Mouse (Mus musculus): Measurements from ENCODE around the gene Smco3. TPM values are rescaled to one million over a fixed set of nuclear protein-coding genes. Genes with fewer than 3 reads are reported as not detected.
"Not testable (repeated sequence)": the region's sequence is repeated elsewhere in the genome, so short reads cannot be mapped to it uniquely, and the experiment has no call there.

Smco3 gene
- polyA plus RNA-seq (2017; shearing (Covaris generic)): not detected

DNA sequence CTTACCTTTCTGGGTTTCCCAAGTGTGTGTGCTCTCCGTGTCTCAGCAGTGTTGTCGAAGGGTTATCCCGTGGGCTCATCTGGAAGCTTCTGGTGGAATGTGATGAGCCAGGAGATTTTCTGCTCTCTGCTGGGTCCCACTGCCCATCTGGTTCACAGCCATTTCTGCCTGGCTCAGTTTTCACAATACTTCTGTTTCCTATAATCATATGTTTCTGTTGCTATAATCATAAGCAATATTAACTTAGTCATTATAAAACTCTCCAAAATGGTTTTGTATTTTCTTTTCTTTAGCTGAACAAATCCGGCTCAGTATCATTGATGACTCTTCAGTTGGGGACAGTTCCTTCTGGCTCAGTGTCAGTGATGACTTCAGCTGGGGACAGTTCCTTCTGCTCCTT, at the start of gene Smco3:
Gene Smco3, minus strand, starts transcription at position 101 of the 400 bp plus-strand sequence.
- ATAC-seq: peak; percentile 64

DNA sequence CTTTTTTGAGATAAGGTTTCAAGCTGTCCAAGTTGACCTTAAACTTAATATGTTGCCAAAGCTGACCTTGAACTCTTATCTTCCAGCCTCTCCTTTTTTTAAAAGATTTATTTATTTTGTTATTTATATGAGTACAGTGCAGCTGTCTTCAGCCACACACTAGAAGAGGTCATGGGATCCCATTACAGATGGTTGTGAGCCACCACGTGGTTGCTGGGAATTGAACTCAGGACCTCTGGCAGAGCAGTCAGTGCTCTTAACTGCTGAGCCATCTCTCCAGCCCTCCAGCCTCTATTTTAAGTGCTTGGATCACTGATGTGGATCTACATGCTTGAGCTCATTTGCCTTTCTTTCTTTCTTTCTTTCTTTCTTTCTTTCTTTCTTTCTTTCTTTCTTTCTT, 49.5 kb upstream of the Smco3 start:
- not testable (repeated sequence) for ATAC-seq

DNA sequence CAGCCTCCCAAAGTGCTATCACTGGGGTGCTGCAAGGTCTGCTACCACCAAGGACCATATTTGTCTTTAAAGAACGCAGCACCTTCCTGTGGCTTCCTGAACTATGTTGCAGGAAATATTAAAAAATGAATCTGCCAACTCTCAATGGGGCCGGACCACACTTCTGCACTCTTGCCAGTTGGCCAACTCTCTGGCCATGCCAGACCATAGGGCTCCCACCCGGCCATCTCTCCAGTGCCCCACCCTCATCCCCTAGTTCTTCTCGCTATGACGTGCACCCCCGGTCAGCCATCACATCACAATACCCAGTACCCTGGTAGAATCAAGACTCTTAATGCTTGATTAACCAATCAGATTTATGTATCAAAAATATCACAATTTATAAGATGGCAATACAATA, 48.7 kb upstream of the Smco3 start:
- ATAC-seq: no peak

DNA sequence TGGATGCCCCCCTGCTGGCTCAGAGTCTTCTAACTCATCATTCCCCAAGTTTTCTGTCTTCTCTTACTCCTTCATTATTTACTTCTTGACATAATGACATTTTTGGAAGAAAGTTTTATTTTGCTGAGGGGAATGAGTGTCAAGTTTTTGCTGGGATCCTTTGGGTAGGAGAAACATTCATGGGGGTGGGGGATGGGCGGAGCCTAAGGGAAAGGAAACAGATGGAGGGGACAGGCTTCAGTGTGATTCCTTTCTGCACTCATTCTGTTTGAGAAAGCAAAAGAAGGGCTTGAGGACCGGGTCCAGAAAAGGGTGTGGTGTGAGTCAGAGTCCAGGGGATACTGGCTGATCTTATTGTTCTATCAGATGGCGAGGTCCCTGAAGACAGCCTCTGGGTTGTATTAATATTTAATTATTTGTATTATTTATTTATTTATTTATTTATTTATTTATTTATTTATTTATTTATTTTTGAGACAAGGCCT, 48.2 kb upstream of the Smco3 start:
- ATAC-seq: no peak

DNA sequence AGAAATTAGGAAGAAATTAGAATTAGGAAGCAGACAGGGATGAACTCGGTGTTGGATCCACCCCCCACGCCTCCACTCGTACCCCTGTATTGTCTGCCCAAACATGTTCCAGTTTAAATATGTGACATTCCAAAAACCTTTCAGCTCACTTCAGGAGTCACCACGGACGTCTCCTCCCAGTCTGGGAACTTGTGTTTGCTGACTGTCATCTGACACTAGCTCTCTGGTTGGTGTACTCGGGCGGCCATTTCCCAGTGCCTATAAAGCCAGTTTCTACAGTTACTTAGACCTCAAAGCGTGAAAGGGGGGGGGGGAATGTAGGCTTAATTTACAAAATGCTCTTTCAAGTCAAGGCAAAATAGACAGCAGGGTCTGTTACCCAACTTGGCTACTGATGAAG, 46.4 kb upstream of the Smco3 start:
- no peak for ATAC-seq

DNA sequence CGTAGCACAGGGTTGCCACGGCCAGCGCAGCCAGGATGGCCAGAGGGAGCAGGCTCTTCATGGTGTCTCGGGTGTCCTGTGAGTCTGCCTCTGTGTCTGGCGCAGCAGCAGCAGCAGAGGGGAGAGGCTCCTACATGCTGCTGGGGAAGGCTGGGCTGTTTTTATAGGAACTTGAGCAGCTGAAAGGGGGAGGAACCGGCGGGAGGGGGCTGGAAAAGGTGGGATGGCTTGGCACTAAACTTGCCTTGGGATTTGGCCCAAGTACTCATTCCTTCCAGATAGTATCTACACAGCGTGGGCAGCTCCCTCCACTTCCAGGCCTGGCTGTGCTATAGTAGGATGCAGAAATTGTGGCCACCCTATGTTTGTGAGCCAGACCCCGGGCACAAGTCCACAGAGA, 40.4 kb upstream of the Smco3 start, which contains the start of gene Mgp:
Gene Mgp, minus strand, starts transcription at position 154 of the 400 bp plus-strand sequence.
- ATAC-seq: no peak

DNA sequence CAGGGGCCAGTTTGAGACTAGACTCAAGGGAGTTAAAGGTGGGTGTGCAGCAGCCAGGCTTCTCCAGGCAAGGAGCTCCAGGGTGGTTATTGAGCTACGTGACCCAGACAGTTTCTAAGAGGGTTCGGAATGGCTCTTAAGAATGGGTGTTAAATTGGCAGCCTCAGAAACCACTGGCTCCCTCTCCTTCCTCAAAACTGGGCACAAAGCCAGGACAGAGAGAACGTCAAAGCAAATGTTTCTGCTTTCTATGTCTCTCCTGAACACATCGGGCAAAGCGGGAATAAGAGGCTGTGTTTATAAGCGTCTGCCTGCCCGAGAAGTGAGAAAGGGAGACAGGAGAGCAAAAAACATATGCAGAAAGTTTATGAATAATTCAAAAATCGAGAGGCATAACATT, 39.3 kb upstream of the Smco3 start:
- no peak for ATAC-seq

DNA sequence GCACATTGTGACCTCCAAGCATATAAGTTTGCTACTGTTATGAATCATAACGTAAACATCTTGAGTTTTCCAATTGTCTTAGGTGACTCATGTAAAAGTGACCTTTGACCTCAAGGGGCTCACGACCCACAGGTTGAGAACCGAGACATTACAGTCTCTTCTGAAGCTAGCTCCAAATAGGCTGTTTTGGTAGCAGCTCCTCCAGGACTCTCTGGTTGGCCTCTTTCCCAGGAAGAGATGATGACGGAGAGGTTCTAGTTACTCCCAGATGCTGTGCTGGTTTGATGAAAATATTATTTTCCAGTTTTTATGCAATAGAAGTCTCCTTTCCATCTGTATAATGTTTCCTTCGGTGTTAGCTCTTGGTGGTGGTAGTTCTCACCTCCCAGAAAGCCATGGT, 33.7 kb upstream of the Smco3 start:
- no peak for ATAC-seq

DNA sequence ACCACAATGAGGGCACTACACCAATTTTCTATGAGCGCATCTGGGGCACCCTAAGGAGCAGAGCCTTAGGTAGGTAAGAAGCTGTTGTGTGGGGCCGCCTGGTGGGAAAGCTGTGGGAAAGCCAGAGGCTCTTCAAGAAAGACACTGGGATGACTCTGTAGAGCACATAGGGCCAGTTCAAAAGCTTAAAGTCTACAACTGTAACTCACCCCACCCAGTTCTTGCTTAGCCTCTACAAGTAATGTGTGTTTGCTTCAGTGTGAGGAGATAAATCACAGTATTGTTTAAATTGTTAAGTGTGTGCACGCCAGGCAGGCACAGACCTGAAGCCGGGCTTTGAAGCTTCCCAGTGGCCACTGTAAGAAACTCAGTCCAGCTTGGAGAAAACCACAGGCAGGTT, 30.9 kb upstream of the Smco3 start:
- no peak for ATAC-seq

DNA sequence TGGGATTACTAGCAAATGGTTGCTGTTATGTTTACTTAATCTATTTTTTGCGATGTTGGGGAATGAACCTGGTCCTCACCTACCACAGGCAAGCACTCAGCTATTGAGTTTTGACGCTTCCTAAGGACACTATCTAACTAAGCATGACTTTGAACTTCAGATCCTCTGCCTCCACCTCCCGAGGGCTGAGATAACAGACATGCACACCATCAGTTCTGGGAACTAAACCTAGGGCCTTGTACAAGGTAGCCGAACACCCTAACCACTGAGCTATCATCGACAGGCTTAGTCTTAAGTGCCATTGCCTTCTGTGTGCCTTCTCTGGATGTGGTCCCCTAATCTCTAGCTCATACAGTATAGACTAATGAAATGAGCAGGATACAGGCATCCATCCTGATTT, 30.1 kb upstream of the Smco3 start:
- no peak for ATAC-seq

DNA sequence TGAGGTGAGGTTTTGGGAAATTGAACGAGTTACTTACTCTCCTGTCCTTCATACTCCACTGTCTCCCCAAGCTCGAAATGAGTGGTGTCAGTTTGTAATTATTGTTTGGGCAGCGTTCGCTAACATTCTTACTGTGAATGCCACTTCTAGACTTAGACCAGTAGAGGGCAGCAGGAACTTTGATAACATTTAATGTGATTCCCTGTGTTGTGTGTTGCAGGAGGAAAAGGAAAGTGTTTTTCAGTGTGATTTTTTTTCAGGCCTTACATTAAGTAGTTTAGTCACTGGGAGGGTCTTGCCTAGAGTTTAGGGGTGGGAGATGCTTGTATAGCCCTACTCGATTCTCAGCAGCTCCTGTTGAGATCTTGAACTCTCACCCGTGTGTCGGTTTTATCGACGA, 25.8 kb upstream of the Smco3 start:
- peak; percentile 28 for ATAC-seq

DNA sequence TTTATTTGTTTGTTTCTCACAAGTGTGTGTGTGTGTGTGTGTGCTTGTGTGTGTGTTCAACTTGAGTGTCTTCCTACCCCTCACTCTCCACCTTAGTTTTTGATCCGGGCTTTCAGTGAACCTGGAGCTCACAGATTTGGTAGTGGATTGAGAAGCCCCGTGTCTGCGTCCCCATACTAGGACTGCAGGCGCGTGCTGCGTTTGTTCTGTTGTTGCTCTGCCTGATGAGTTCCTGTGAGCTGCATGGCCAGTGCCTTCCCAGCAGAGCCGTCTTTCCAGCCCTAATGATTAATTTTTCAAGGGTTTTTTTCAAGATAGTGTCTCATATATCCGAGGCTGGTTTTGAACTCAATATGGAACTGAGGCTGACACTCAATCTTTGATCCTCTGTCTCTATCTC, 23.2 kb upstream of the Smco3 start:
- ATAC-seq: no peak

DNA sequence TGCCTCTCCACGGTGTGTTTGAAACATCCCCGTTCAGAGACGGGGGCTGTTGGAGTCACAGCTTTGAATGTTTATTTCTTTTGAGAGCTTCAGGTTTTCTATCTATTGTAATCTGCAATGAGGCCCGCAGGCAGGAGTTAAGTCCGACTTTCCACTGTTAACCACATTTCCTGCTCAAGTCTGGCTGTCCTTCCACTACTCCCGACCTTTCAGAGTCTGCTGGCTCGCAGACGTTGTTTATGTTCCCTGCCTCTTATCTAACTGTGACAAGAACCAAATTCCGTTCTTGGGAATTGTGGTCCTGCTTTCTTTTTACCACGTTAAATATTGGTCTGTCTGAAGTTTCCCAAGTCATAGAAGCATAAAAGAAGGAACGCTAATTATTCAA, 22.6 kb upstream of the Smco3 start:
- ATAC-seq: no peak

DNA sequence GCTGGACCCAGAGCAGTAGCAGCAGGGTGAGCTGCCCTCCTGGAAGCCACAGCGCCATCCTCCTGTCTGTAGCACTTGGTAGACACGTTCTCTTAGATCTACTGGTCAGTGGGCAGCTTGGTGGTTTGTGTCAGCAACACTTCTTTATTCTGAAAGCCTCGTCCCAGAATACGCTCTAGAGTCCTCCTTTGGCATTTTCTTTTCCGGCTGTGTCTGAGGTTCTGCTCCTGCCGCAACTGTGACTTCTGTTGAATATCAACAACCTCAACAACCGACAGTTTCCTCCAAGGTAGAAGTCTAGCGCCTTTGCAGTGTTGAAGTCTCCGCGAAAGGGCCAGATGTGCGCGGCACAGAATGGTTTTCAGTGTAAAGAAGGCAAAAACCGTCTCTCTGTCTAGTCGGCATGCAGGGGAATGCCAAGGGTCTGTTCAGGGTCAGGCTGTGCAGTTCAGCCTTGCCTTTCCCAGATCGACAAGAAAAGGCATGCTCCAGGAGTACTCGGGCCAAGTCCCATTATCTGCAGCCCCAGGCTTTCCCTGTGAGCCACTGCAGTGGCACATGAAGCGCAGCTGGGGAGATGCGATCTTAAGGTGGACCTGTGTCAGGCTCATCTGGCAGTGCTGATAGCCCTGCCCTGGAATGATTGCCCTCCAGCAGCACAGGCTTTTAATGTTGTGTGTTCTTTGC, 22.1 kb upstream of the Smco3 start, which contains the start of gene Art4:
Gene Art4, minus strand, starts transcription at position 548 of the 687 bp plus-strand sequence.
- ATAC-seq: no peak

DNA sequence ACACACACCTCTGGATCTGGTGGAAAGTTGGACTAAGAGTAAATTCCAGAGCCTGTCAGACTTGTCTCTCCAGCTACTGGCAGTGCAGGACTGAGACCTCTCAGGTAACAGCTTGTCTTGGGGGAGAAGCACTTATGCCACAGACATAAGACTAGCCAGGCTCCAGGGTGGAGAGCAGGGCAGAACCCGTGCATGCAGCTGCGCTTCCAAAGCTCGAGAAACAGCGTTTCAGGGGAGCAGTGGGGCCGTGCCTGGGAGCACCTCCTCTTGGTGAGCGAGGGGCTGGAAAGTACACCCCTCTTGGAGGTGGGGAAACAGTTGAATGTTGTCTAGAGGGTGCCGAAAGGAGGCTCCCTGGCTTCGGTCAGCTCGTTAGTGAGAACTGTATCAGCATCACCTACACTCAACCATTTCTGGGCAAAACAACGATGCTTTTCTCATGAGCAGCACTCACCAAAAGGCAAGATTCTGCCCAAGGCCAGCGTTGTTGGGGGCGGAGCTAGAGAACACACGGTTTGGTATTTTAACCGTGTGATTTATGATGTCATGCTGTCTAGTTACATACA, 20.9 kb upstream of the Smco3 start:
- ATAC-seq: peak; percentile 47

DNA sequence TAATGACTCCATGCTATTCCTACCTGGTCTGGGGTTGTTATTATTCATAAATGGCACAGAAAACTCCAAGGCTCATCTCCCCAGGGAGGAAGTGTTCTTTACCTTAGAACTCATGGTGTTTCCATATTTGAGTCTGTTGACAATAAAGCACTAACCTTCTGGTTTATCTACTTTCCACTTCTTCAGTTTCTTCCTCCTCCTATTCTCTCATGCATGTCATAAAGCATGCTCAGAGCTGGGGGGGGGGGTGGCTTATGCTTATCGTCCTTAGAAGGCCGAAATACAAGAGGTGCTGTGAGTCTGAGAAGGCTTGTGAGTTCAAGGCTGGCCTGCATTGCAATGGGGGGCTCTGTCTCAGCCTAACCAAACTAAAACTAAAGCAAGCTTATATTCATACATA, 19.9 kb upstream of the Smco3 start:
- ATAC-seq: no peak

DNA sequence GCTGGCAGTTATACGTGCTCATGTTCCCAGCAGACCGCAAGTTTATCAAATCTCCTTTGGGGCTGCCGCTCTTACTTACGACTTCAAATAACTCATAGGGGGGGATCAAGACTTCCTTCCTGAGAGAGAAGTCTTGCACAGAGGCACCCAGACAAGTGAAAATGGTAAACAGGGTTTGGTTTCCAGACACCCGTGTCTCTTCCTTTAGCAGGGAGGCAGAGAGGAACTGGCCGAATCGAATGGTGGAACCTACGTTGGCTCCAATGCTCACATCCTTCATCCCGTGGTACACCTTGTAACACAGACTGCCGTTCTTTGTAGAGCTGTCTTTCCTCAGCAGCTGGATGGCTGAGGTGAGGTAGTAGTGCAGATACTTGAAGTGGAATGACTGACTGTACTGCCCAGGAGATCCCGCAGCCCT, 19.1 kb upstream of the Smco3 start:
- peak; percentile 45 for ATAC-seq

DNA sequence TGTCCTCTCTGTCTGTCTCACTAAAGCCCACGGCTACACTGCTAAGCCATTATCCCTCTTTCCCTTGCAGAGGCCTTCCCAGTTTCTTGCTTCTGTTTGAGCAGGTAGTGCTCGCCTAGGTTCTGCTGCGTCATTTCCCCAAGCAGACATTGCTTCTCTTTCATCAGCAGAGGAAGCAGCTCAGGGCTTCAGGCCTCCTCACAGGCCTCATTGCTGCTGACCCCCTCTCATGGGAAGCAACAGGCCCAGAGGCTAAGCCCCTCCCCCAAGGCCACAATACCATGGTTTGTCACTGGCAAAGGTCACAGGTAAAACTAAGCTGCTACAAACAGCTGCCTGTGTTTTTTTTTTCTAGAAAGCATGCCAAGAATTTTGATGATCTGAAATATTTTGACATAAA, 17.5 kb upstream of the Smco3 start:
- no peak for ATAC-seq

DNA sequence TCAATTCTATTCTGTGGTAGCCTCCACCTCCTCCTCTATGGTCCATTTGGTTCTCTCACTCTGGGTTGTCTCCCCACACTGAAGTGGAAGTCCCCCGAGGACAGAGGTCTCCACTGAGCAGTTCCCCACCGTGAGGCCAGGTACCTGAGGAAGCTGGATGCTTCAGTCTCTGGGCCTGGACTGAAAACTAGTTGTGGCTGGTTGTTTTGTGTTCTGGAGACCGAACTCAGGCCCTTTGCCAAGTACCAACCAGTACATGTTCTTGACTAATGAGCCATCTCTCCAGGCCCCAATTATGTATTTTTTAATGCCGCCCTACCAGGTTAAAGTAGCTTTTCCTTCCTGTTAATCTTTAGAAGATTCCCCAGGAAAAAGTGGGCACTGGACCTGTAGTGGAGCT, 17.1 kb upstream of the Smco3 start:
- no peak for ATAC-seq

DNA sequence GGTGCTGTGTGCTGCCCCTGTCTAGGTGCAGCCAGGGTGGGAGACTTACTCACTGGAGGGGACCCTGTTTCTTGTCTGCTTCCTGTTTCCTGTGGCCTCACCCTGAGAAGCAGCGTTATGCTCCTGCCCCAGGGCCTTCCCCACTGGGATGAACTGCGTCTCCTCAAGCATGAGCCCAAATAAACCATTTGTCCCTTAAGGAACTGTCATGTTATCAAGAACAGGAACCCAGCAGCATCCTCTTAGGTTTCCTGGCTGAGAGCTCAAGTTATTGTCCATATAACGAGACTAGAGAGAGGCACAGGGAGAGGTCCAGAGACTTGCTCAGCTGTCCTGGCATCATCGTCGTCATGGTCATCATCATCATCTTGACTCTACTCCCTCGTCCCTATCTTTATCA, 15.0 kb upstream of the Smco3 start:
- ATAC-seq: no peak

DNA sequence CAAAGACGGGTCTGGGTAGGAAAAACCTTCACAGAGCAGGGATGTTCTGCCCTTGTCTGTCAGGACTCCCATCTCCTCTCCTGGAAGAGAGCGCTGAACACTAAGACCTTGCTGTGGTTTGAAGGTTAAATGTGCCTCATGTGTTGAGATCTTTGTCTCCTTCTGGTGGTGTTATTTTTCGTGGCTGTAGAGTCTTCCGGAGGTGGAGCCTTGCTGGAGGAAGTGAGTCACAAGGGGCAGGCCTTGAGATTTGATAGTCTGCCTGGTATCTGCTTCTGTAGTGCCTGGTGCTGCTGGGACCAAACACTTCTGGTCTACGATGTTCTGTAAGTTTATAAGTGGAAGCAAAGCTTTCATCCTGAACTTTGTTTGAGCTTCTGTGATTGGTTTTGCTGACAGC, 13.7 kb upstream of the Smco3 start:
- ATAC-seq: peak; percentile 48

DNA sequence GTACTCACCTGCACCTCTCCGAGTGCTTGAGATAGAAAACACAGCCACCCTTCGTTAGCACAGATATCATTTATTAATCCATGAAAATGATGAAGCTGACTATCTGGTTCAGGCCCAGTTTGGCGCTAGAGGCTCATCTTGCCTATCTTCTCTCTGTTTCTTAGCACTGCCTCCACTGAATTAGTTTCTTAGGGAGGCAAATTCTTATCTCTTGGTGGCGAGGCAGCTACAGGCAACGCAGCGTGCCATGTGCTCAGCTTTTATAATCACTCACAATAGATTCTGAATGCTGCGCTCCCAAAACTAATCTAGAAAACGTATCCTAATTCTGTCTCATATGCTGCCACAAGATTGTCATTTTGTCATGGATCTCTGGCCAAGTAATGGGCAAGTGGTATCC, 13.1 kb upstream of the Smco3 start:
- no peak for ATAC-seq

DNA sequence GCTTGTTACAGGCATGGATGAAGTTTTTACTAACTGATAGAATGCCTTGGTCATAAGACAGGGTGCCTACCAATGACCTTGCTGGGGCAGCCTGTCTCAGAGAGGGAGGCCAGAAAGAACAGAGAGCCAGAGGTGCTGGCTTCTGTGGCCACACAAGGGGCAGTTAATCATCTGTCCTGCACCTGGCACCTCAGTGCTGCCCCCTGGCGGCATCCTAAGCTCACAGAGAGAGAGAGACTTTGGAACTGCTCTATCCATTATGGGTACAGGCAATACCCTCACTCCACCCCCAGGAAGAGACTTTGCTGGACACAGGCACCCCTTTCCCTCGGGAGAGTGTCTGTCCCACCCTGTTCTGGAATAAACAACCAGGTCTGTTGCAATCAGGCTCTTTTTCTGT, 12.5 kb upstream of the Smco3 start:
- ATAC-seq: peak; percentile 46

DNA sequence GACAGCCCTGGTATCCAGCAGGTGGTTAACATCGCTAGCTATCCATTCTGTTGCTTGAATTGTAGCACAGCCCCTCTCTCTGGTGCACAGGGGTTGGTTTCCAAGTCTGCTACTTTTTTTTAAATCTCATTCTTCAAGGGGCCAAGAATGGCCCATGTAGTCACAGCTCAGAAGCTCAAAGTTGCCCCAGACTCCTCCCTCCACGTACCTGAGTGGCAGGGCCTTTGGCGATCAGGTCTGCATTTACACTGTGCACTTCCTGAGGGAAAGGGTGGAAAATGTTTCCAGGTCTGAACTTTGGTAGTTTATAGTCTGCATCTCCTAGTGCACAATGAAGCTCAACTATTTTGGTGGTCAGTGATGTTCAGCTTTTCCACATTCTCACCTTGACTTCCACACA, 12.0 kb upstream of the Smco3 start:
- no peak for ATAC-seq

Measured in activated CD4-positive, CD25-positive, alpha-beta regulatory T cell, adult 4 months (primary cell).